Mouse (Mus musculus) heart, adult 2 months (tissue): Measurements from ENCODE around the gene Sept7.

Experiments
- CTCF ChIP-seq: fragments of 200-600 bp; IDR thresholded peaks from 2 replicates; pipeline ENCODE4 v1.8.1; 2022; ENCODE audit warnings: antibody characterized with exemption, mild to moderate bottlenecking, moderate library complexity
- EP300 ChIP-seq: fragments of 200-500 bp; IDR thresholded peaks from 2 replicates; pipeline ENCODE4 v1.6.1; 2011; ENCODE audit warnings: low read depth, low read length, control low read depth; ENCODE audit not compliant: insufficient read depth
- POLR2A ChIP-seq: fragments of 200-500 bp; IDR thresholded peaks from 2 replicates; pipeline ENCODE4 v1.6.1; 2011; ENCODE audit warnings: mild to moderate bottlenecking, low read depth, low read length, control low read depth; ENCODE audit not compliant: insufficient read depth

GRCm38 (mm10) chr9:25317827-25318505, 65.7 kb downstream of the Sept7 start:
- TF ChIP-seq EP300 (peak; percentile 72; the same call in 1 of the 2 replicates), POLR2A (no peak), CTCF (peak; percentile 75)
